Mouse (Mus musculus) midbrain, embryonic 13.5 days (tissue): ENCODE data around the gene Chchd4. TPM values are rescaled to one million over a fixed set of nuclear protein-coding genes. Genes with fewer than 3 reads are reported as not detected.
"Not testable (repeated sequence)": the region's sequence is repeated elsewhere in the genome, so short reads cannot be mapped to it uniquely, and the experiment has no call there.

Experiments used
- ATAC-seq: fragments of 200-750 bp; cut with Nextera tagmentation; 2 replicates; pipeline ENCODE4 v1.8.0; 2017; ENCODE audit warnings: mild to moderate bottlenecking, moderate TSS enrichment, moderate library complexity
- H3K27ac ChIP-seq: fragments of 300-500 bp; sonication (generic); 2 replicates; pipeline ENCODE4 v1.5.1; 2015; ENCODE audit warnings: inconsistent platforms, mild to moderate bottlenecking, moderate library complexity
- H3K27me3 ChIP-seq: fragments of 300-500 bp; sonication (generic); 2 replicates; pipeline ENCODE4 v1.6.1; 2015; ENCODE audit warnings: mild to moderate bottlenecking, inconsistent platforms
- H3K36me3 ChIP-seq: fragments of 300-500 bp; sonication (generic); 2 replicates; pipeline ENCODE4 v1.6.1; 2015; ENCODE audit warnings: mild to moderate bottlenecking, inconsistent platforms
- H3K4me1 ChIP-seq: fragments of 300-500 bp; sonication (generic); replicated peaks from 2 replicates; pipeline ENCODE4 v1.6.1; 2015; ENCODE audit warnings: inconsistent platforms
- H3K4me2 ChIP-seq: fragments of 300-500 bp; sonication (generic); replicated peaks from 2 replicates; pipeline ENCODE4 v1.6.1; 2015; ENCODE audit warnings: moderate library complexity, mild to moderate bottlenecking, inconsistent platforms
- H3K4me3 ChIP-seq: fragments of 300-500 bp; sonication (generic); replicated peaks from 2 replicates; pipeline ENCODE4 v1.5.1; 2015; ENCODE audit warnings: mild to moderate bottlenecking, inconsistent platforms
- H3K9ac ChIP-seq: fragments of 300-500 bp; sonication (generic); replicated peaks from 2 replicates; pipeline ENCODE4 v1.6.1; 2015; ENCODE audit warnings: mild to moderate bottlenecking, inconsistent platforms
- H3K9me3 ChIP-seq: fragments of 300-500 bp; sonication (generic); 2 replicates; pipeline ENCODE4 v1.6.1; 2016; ENCODE audit warnings: mild to moderate bottlenecking, inconsistent platforms
- WGBS: fragments of 180-500 bp; shearing (Covaris S2); methylation state at CpG from one replicate; pipeline ENCODE4 v1.1.7; 2015; 5-methylcytosine and 5-hydroxymethylcytosine counted together
- polyA plus RNA-seq: library from polyadenylated mRNA; unstranded; fragments of >200 nt; fragmentation: Nextera tagmentation; extraction: Ambion mirVana; gene quantifications from 2 replicates; pipeline ENCODE4 v1.2.1, GENCODE M21; 2015

The Chchd4 gene
- polyA plus RNA-seq, 1 experiment from 2014 or later, result 28.1 TPM

- no peak for ATAC-seq
- H3K27me3 ChIP-seq, result no peaks in the 10 kb centered on the region
- H3K4me3 ChIP-seq, result no peak overlapping the region
- WGBS, result 86% methylated on average over 8 of the region's 8 CpGs
- no peak overlapping the region for H3K27ac ChIP-seq
- H3K9me3 ChIP-seq, result no peaks in the 10 kb centered on the region
- no peaks in the 10 kb centered on the region for H3K4me1 ChIP-seq
- no peak overlapping the region for H3K4me2 ChIP-seq
- no peak overlapping the region for H3K9ac ChIP-seq
- H3K36me3 ChIP-seq, result peaks cover 96% of the 10 kb centered on the region
Observed at GRCm38 (mm10) chr6:91494526-91494925, 21.2 kb upstream of the Chchd4 start.

DNA sequence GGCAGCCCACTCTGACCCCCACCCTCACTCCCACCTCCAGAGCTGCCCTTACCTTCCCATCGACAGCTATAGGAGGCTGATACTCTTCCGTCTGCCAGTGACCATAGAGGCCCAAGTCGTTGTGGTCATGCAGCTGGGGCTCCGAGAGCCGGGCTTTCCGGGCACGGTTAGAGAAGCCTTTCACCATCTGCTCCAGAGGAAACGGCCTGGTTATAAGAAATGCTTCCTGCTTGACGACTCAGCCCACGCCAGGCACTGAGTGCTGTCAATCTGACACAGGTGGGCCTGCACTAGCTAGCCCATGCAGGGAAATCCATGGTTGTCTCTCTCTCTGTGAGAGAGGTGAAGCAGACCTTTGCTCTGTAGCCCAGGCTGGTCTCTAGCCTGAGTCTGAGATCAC is 19.7 kb upstream of the Chchd4 start:
- no peak for ATAC-seq
- 92% methylated on average over 10 of the region's 10 CpGs for whole genome bisulfite sequencing
- Histone ChIP-seq H3K4me2 (no peak overlapping the region), H3K27me3 (no peaks in the 10 kb centered on the region), H3K9ac (no peak overlapping the region), H3K4me1 (no peaks in the 10 kb centered on the region), H3K27ac (no peak overlapping the region), H3K4me3 (no peak overlapping the region), H3K9me3 (no peaks in the 10 kb centered on the region), H3K36me3 (peaks cover 94% of the 10 kb centered on the region)

DNA sequence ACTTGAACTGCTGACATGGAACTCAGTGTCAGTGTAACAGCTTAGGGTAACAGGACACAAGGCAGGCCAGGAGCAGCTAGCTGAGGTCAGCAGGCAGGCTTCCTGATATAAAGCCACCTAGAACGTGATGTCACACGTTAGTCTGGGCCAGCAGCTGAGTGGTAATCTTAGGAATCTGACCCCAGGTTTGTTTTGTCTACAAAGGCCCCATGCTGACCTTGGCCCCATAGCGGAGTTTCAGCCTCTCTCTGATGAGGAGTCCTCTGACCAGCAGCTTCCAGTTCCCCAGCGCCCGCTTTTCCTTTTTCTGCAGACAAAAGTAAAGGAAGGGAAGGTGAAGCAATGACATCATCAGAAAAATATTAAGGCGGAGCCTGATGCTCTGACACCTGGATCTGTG is 17.7 kb upstream of the Chchd4 start:
- no peak overlapping the region for H3K27ac ChIP-seq
- H3K9me3 ChIP-seq, result no peaks in the 10 kb centered on the region
- no peaks in the 10 kb centered on the region for H3K4me1 ChIP-seq
- H3K4me2 ChIP-seq, result no peak overlapping the region
- H3K27me3 ChIP-seq, result no peaks in the 10 kb centered on the region
- no peak overlapping the region for H3K9ac ChIP-seq
- ATAC-seq, result no peak
- H3K36me3 ChIP-seq, result peaks cover 94% of the 10 kb centered on the region
- 76% methylated on average over 6 of the region's 6 CpGs for WGBS
- no peak overlapping the region for H3K4me3 ChIP-seq

DNA sequence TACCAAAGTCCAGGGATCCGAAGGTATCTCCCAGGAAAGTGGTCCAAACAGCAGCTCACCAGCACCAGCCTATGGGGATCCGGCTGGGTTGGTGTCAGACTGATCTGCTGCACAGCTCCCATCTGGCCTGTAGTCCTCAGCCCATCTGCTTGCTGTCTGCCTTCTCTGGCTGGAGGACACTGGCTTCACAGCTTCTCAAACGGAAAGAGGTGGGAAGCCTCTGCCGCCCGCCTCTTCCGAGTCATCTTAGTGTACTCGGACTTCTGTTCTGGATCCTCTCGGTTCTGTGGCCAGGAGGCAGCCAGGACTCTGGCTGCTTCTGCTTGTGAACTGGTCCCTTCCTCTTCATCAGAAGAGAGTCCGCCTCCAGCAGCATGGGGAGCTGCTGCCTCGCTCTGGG is 16.5 kb upstream of the Chchd4 start:
- Histone ChIP-seq H3K27ac (no peak overlapping the region), H3K4me1 (no peaks in the 10 kb centered on the region), H3K36me3 (peaks cover 94% of the 10 kb centered on the region), H3K9me3 (no peaks in the 10 kb centered on the region), H3K4me2 (no peak overlapping the region), H3K4me3 (no peak overlapping the region), H3K9ac (no peak overlapping the region), H3K27me3 (no peaks in the 10 kb centered on the region)
- 89% methylated on average over 10 of the region's 10 CpGs for WGBS
- no peak for ATAC-seq

GRCm38 (mm10) chr6:91488496-91489212 is 15.3 kb upstream of the Chchd4 start:
- H3K9ac ChIP-seq, result no peak overlapping the region

GRCm38 (mm10) chr6:91486736-91487453 is 13.5 kb upstream of the Chchd4 start:
- no peaks in the 10 kb centered on the region for H3K9me3 ChIP-seq
- no peak overlapping the region for H3K9ac ChIP-seq
- no peaks in the 10 kb centered on the region for H3K4me1 ChIP-seq
- WGBS, result 92% methylated on average over 15 of the region's 15 CpGs
- H3K27ac ChIP-seq, result no peak overlapping the region
- no peak overlapping the region for H3K4me2 ChIP-seq
- ATAC-seq, result no peak
- no peak overlapping the region for H3K4me3 ChIP-seq
- peaks cover 96% of the 10 kb centered on the region for H3K36me3 ChIP-seq
- H3K27me3 ChIP-seq, result no peaks in the 10 kb centered on the region

More at GRCm38 (mm10) chr6:91488496-91489212, 15.3 kb upstream of the Chchd4 start:
- no peak for ATAC-seq
- H3K27ac ChIP-seq, result no peak overlapping the region
- H3K4me3 ChIP-seq, result no peak overlapping the region
- WGBS, result 87% methylated on average over 9 of the region's 9 CpGs
- H3K36me3 ChIP-seq, result peaks cover 96% of the 10 kb centered on the region
- H3K27me3 ChIP-seq, result no peaks in the 10 kb centered on the region
- H3K9me3 ChIP-seq, result no peaks in the 10 kb centered on the region
- no peak overlapping the region for H3K4me2 ChIP-seq
- H3K4me1 ChIP-seq, result no peaks in the 10 kb centered on the region

DNA sequence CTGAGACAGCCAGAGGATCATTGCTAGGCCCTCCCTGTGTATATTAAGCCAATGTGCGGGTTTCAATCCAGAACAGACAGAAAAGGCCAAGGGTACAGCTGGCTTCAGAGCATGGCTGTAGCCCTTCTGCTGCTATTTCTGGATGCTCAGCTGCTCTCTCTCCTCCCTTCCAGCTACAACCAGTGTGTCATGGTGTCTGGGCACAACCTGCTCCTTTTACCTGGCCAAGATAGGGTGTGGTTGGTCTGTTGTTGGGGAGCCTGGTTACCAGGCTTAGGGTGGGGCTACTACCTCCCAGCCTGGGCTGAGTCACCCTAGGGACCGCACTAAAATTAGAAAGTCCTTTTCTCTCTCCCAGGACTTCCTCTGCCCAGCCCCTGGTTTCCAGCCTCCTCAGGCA is 10.0 kb upstream of the Chchd4 start:
- Histone ChIP-seq H3K9ac (no peak overlapping the region), H3K9me3 (no peaks in the 10 kb centered on the region), H3K27ac (no peak overlapping the region), H3K4me1 (no peaks in the 10 kb centered on the region), H3K27me3 (no peaks in the 10 kb centered on the region), H3K36me3 (peaks cover 99% of the 10 kb centered on the region), H3K4me2 (no peak overlapping the region), H3K4me3 (no peak overlapping the region)
- no peak for ATAC-seq
- 92% methylated on average over 2 of the region's 2 CpGs for WGBS

DNA sequence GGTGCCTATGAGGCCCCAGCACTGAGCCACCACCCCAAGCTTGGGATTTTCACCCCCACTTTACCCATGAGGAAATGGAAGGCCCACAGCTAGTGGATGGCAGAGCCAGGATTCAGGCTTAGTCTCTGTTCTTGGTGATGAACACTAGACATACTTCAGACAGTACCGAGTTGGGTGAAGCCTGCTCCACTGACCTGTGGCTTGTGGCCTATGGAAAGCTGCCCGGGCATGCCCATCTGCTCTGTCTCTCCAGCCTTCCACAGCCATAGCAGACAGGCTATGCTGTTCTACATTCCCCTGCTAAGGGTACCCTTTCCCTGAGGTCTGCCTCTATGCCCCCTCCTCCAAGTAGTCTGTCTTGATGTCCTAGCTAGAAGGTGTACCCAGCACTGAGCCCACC is 3.2 kb upstream of the Chchd4 start:
- H3K27ac ChIP-seq, result no peak overlapping the region
- H3K4me3 ChIP-seq, result no peak overlapping the region
- WGBS, result 98% methylated on average over 2 of the region's 2 CpGs
- no peak for ATAC-seq
- no peaks in the 10 kb centered on the region for H3K27me3 ChIP-seq
- H3K4me1 ChIP-seq, result peaks cover 30% of the 10 kb centered on the region
- H3K9ac ChIP-seq, result no peak overlapping the region
- peaks cover 54% of the 10 kb centered on the region for H3K36me3 ChIP-seq
- no peak overlapping the region for H3K4me2 ChIP-seq
- H3K9me3 ChIP-seq, result no peaks in the 10 kb centered on the region

DNA sequence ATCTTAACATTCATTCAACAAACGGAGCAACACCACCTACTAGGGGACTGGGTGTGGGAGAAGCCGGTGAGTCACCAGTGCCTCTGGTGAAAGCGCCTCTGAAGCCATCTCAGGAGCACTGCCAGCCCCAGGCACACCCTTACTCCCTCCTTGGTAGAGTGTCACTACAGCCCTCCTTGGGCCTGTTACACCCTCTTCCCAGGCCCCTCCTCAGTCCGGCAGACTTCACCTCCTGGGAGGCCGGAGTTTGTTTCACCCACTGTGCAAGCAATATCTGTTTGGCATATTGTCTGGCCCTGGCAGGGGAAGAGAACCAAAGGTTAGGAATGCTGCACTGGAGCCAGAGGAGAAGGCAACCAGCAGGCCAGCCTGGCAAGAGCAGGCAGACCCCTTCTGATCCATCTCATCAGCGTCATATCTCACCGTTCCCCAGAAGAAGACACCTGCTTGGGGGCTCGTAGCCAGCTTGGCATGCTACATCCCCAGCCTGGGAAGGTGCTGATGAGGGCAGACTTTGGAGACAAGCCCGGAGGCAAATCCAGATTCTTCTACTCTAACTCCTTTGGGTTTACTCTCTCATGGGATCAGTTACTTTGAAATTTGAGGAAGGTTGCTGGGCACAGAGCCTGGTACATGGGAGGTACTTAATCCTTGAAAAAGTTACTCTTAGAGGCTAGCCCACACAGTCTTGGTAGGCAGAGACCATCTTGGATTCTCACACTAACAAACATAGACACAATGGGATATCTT is 1.3 kb upstream of the Chchd4 start:
- Histone ChIP-seq H3K27me3 (no peaks in the 10 kb centered on the region), H3K36me3 (peaks cover 35% of the 10 kb centered on the region), H3K9me3 (no peaks in the 10 kb centered on the region), H3K9ac (peak overlapping the region; percentile 79), H3K27ac (no peak overlapping the region), H3K4me2 (peak overlapping the region; percentile 89), H3K4me3 (peak overlapping the region; percentile 76), H3K4me1 (peaks cover 30% of the 10 kb centered on the region)
- ATAC-seq, result no peak
- 56% methylated on average over 9 of the region's 9 CpGs for WGBS

GRCm38 (mm10) chr6:91473805-91474440 is 577 bp upstream of the Chchd4 start:
- Histone ChIP-seq H3K36me3 (peaks cover 28% of the 10 kb centered on the region), H3K27me3 (no peaks in the 10 kb centered on the region), H3K4me3 (peak overlapping the region; percentile 76), H3K4me2 (peak overlapping the region; percentile 89), H3K9me3 (no peaks in the 10 kb centered on the region), H3K9ac (peak overlapping the region; percentile 79), H3K4me1 (peaks cover 30% of the 10 kb centered on the region), H3K27ac (peak overlapping the region; percentile 31; the same call in 1 of the 2 replicates)
- WGBS, result under 1% methylated on average over 27 of the region's 27 CpGs
- ATAC-seq, result peak; percentile 71

- no peaks in the 10 kb centered on the region for H3K27me3 ChIP-seq
- H3K27ac ChIP-seq, result no peak overlapping the region
- ATAC-seq, result no peak
- H3K4me2 ChIP-seq, result peak overlapping the region; percentile 89
- H3K9me3 ChIP-seq, result no peaks in the 10 kb centered on the region
- peaks cover 30% of the 10 kb centered on the region for H3K4me1 ChIP-seq
- peaks cover 19% of the 10 kb centered on the region for H3K36me3 ChIP-seq
- 33% methylated on average over 6 of the region's 6 CpGs for WGBS
- H3K4me3 ChIP-seq, result peak overlapping the region; percentile 76
- peak overlapping the region; percentile 75 for H3K9ac ChIP-seq
Observed at GRCm38 (mm10) chr6:91472319-91472718, 1.0 kb downstream of the Chchd4 start.

GRCm38 (mm10) chr6:91471427-91471826 is 1.9 kb downstream of the Chchd4 start:
- H3K4me2 ChIP-seq, H3K9me3 ChIP-seq, H3K9ac ChIP-seq, H3K27ac ChIP-seq, ATAC-seq, H3K4me3 ChIP-seq, H3K27me3 ChIP-seq: not testable (repeated sequence)
- Histone ChIP-seq H3K4me1 (peaks cover 30% of the 10 kb centered on the region), H3K36me3 (peaks cover 19% of the 10 kb centered on the region)
- WGBS, result 94% methylated on average over 3 of the region's 3 CpGs
